Mouse (Mus musculus): Measurements from ENCODE around the gene Gjc3.

Gjc3 gene

DNA sequence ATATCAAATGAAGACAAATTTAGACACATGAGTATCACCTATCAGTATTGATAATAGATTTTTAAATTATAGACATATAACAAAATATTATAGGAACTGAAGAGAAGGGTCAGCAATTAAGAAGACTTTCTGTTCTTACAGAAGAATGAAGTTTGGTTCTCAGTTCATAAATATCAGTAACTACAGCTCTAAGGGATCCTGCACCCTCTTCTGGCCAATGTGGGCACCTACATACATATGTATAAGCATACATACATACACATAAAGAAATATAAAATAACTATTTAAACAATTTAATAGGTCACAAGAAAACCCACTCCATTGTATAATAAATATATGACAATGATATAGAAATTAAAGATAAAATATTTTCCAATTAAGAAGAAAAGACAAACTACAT, 48.4 kb downstream of the Gjc3 start:
- intact Hi-C loops (cut with DNase I) = no loop called here

DNA sequence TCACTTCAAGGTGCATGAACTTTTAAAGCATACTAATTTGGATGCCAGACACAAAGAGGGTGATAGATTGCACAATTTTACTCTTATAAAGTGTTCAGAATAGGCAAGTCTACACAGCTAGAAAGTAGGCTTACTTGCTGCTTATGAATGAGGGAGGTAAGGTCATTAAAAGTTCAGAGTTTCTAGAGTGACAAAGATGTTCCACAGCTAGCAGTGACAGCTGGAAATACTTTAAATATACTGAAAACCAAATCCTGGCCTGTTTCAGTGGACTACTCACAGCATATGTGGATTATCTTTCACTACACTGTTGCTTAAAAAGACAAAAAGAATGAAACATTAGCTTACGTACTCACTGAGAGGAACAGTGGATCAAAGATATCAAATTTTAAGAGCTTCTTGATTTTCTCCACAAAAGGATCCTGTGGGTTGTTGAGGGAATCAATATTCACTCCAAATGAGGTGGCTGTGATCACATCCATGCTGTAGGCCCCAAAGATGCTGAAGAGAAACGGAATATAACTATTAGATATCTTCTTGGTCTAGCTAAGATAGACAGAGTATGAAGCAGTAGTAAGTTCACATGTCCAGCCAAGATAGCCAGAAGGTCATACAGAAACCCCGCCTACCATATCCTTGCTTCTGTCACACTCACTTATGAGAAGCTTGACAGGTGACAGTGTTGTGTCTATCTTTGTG, 53.2 kb downstream of the Gjc3 start:
- intact Hi-C loops (cut with DNase I) = no loop called here

Data from adrenal gland (tissue).